Mouse (Mus musculus) midbrain, embryonic 12.5 days (tissue): ENCODE data around the gene Pinlyp. TPM values are rescaled to one million over a fixed set of nuclear protein-coding genes. Genes with fewer than 3 reads are reported as not detected.

ENCODE experiments used
- ATAC-seq: fragments of 200-750 bp; cut with Nextera tagmentation; 2 replicates; pipeline ENCODE4 v1.8.0; 2017; ENCODE audit warnings: low read depth, moderate TSS enrichment, moderate library complexity; ENCODE audit not compliant: low FRiP score
- H3K27ac ChIP-seq: fragments of 300-500 bp; sonication (generic); replicated peaks from 2 replicates; pipeline ENCODE4 v1.5.1; 2016; ENCODE audit warnings: mild to moderate bottlenecking
- H3K27me3 ChIP-seq: fragments of 300-500 bp; sonication (generic); 2 replicates; pipeline ENCODE4 v1.6.1; 2016; ENCODE audit warnings: mild to moderate bottlenecking
- H3K36me3 ChIP-seq: fragments of 300-500 bp; sonication (generic); 2 replicates; pipeline ENCODE4 v1.6.1; 2016
- H3K4me1 ChIP-seq: fragments of 300-500 bp; sonication (generic); 2 replicates; pipeline ENCODE4 v1.6.1; 2016
- H3K4me2 ChIP-seq: fragments of 300-500 bp; sonication (generic); replicated peaks from 2 replicates; pipeline ENCODE4 v1.6.1; 2016; ENCODE audit warnings: mild to moderate bottlenecking, moderate library complexity
- H3K4me3 ChIP-seq: fragments of 300-500 bp; sonication (generic); 2 replicates; pipeline ENCODE4 v1.5.1; 2016; ENCODE audit warnings: mild to moderate bottlenecking
- H3K9ac ChIP-seq: fragments of 300-500 bp; sonication (generic); replicated peaks from 2 replicates; pipeline ENCODE4 v1.6.1; 2016; ENCODE audit warnings: mild to moderate bottlenecking, moderate library complexity
- H3K9me3 ChIP-seq: fragments of 300-500 bp; sonication (generic); 2 replicates; pipeline ENCODE4 v1.6.1; 2016; ENCODE audit warnings: mild to moderate bottlenecking
- WGBS: fragments of 180-500 bp; shearing (Covaris S2); methylation state at CpG from one replicate; pipeline ENCODE4 v1.1.7; 2016; 5-methylcytosine and 5-hydroxymethylcytosine counted together
- polyA plus RNA-seq: library from polyadenylated mRNA; unstranded; fragments of >200 nt; fragmentation: Nextera tagmentation; extraction: Ambion mirVana; gene quantifications from 2 replicates; pipeline ENCODE4 v1.2.1, GENCODE M21; 2016

Pinlyp gene
- polyA plus RNA-seq, 1 experiment from 2014 or later = not detected

GRCm38 (mm10) chr7:24501492-24501891 lies 44.4 kb downstream of the Pinlyp start:
- Histone ChIP-seq H3K4me1 (peaks cover 45% of the 10 kb centered on the region), H3K9me3 (peaks cover 3% of the 10 kb centered on the region; the same call in 1 of the 2 replicates), H3K36me3 (peaks cover 42% of the 10 kb centered on the region), H3K4me2 (no peak overlapping the region), H3K9ac (no peak overlapping the region), H3K4me3 (no peak overlapping the region), H3K27ac (no peak overlapping the region), H3K27me3 (peaks cover 42% of the 10 kb centered on the region)
- no peak for ATAC-seq
- WGBS = 51% methylated on average over 21 of the region's 21 CpGs

- WGBS = 32% methylated on average over 7 of the region's 7 CpGs
- H3K9me3 ChIP-seq = peaks cover 3% of the 10 kb centered on the region; the same call in 1 of the 2 replicates
- ATAC-seq = no peak
- H3K9ac ChIP-seq = no peak overlapping the region
- H3K27ac ChIP-seq = no peak overlapping the region
- H3K4me1 ChIP-seq = peaks cover 39% of the 10 kb centered on the region
- H3K4me2 ChIP-seq = no peak overlapping the region
- no peak overlapping the region for H3K4me3 ChIP-seq
- H3K27me3 ChIP-seq = peaks cover 42% of the 10 kb centered on the region
- peaks cover 42% of the 10 kb centered on the region for H3K36me3 ChIP-seq
Observed at GRCm38 (mm10) chr7:24500929-24501328, 45.0 kb downstream of the Pinlyp start.

- Histone ChIP-seq H3K27me3 (peaks cover 42% of the 10 kb centered on the region), H3K4me3 (no peak overlapping the region)
Observed at GRCm38 (mm10) chr7:24499856-24500577, 45.9 kb downstream of the Pinlyp start.

More at GRCm38 (mm10) chr7:24499856-24500577, 45.9 kb downstream of the Pinlyp start:
- Histone ChIP-seq H3K27ac (no peak overlapping the region), H3K36me3 (peaks cover 43% of the 10 kb centered on the region), H3K4me1 (peaks cover 30% of the 10 kb centered on the region), H3K4me2 (peak overlapping the region; percentile 29), H3K9ac (no peak overlapping the region), H3K9me3 (peaks cover 3% of the 10 kb centered on the region; the same call in 1 of the 2 replicates)
- 0 out of 2 replicates have a peak, but pooled peaks have one; percentile 27 for ATAC-seq
- 19% methylated on average over 43 of the region's 43 CpGs for WGBS

Other genes with a start within 250 kb of the Pinlyp start
- 45.1 and 45.4 TPM in 2 replicates for gene Zfp61, start 244.9 kb downstream of the Pinlyp start, polyA plus RNA-seq
- gene Zfp94, start 229.5 kb downstream of the Pinlyp start, polyA plus RNA-seq = 16.6 and 18.1 TPM in 2 replicates
- not detected in 2 replicates for gene Tescl, start 212.2 kb downstream of the Pinlyp start, polyA plus RNA-seq
- not detected in 2 replicates for gene Lypd5, start 196.9 kb downstream of the Pinlyp start, polyA plus RNA-seq
- gene Kcnn4, start 175.9 kb downstream of the Pinlyp start, polyA plus RNA-seq = 1.1 and 1.8 TPM in 2 replicates
- gene Smg9, start 146.5 kb downstream of the Pinlyp start, polyA plus RNA-seq = 30.9 and 32.4 TPM in 2 replicates
- not detected in 2 replicates for gene Irgc1, start 93.8 kb downstream of the Pinlyp start, polyA plus RNA-seq
- 0.60 and 1.2 TPM in 2 replicates for gene Plaur, start 83.6 kb downstream of the Pinlyp start, polyA plus RNA-seq
- 38.8 and 43.6 TPM in 2 replicates for gene Cadm4, start 64.1 kb downstream of the Pinlyp start, polyA plus RNA-seq
- gene Zfp428, start 39.1 kb downstream of the Pinlyp start, polyA plus RNA-seq = 163 and 178 TPM in 2 replicates
- 2.1 and 2.3 TPM in 2 replicates for gene AC161166.1, start 33.7 kb downstream of the Pinlyp start, polyA plus RNA-seq
- 30.4 and 31.5 TPM in 2 replicates for gene Irgq, start 15.4 kb downstream of the Pinlyp start, polyA plus RNA-seq
- 89.8 and 101 TPM in 2 replicates for gene Xrcc1, start 171 bp upstream of the Pinlyp start, polyA plus RNA-seq
- gene Ethe1, start 41.4 kb upstream of the Pinlyp start, polyA plus RNA-seq = 13.7 and 14.8 TPM in 2 replicates
- gene Zfp575, start 41.5 kb upstream of the Pinlyp start, polyA plus RNA-seq = 3.1 and 3.7 TPM in 2 replicates
- not detected in 2 replicates for gene Phldb3, start 64.6 kb upstream of the Pinlyp start, polyA plus RNA-seq
- gene Lypd3, start 90.4 kb upstream of the Pinlyp start, polyA plus RNA-seq = 0.68 and 0.73 TPM in 2 replicates
- gene Tex101, start 130.6 kb upstream of the Pinlyp start, polyA plus RNA-seq = not detected in 2 replicates
- not detected in 2 replicates for gene BC049730, start 163.1 kb upstream of the Pinlyp start, polyA plus RNA-seq
- not detected in 2 replicates for gene Gm4763, start 180.8 kb upstream of the Pinlyp start, polyA plus RNA-seq
- gene Cd177, start 214.2 kb upstream of the Pinlyp start, polyA plus RNA-seq = not detected in 2 replicates
- gene Ceacam10, start 231.1 kb upstream of the Pinlyp start, polyA plus RNA-seq = not detected in 2 replicates